Mouse (Mus musculus) urinary bladder, postnatal 25 days (tissue): ENCODE results near the gene Rapgef6.

ENCODE experiments used
- DNase-seq: peaks from one replicate; pipeline ENCODE4 v3.0.0; 2022; ENCODE audit warnings: low spot score

Gene Rapgef6

GRCm38 (mm10) chr11:54522529-54523430 lies at the start of gene Rapgef6:
TSS of gene Rapgef6 (plus strand) at chr11:54522847.
- DNase-seq = peak; percentile 99

GRCm38 (mm10) chr11:54478414-54478813 lies 44.2 kb upstream of the Rapgef6 start:
- no peak for DNase-seq

- no peak for DNase-seq
Observed at GRCm38 (mm10) chr11:54486041-54486440, 36.6 kb upstream of the Rapgef6 start.

- no peak for DNase-seq
Observed at GRCm38 (mm10) chr11:54491946-54492558, 30.6 kb upstream of the Rapgef6 start.

- DNase-seq = no peak
Observed at GRCm38 (mm10) chr11:54492559-54492958, 30.1 kb upstream of the Rapgef6 start.

- peak; percentile 39 for DNase-seq
Observed at GRCm38 (mm10) chr11:54499838-54500237, 22.8 kb upstream of the Rapgef6 start.

GRCm38 (mm10) chr11:54502546-54503245 lies 20.0 kb upstream of the Rapgef6 start:
- no peak for DNase-seq

GRCm38 (mm10) chr11:54513584-54513983 lies 9.1 kb upstream of the Rapgef6 start:
- no peak for DNase-seq

- no peak for DNase-seq
Observed at GRCm38 (mm10) chr11:54521927-54522528, 619 bp upstream of the Rapgef6 start.

- no peak for DNase-seq
Observed at GRCm38 (mm10) chr11:54523431-54524001, 869 bp downstream of the Rapgef6 start.

GRCm38 (mm10) chr11:54528002-54528401 lies 5.4 kb downstream of the Rapgef6 start:
- DNase-seq = no peak

- DNase-seq = peak; percentile 9
Observed at GRCm38 (mm10) chr11:54530391-54530790, 7.7 kb downstream of the Rapgef6 start.

- no peak for DNase-seq
Observed at GRCm38 (mm10) chr11:54530916-54531315, 8.3 kb downstream of the Rapgef6 start.

GRCm38 (mm10) chr11:54533834-54534233 lies 11.2 kb downstream of the Rapgef6 start:
- no peak for DNase-seq

- peak; percentile 79 for DNase-seq
Observed at GRCm38 (mm10) chr11:54534871-54535270, 12.2 kb downstream of the Rapgef6 start.

- DNase-seq = no peak
Observed at GRCm38 (mm10) chr11:54539031-54539430, 16.4 kb downstream of the Rapgef6 start.

- no peak for DNase-seq
Observed at GRCm38 (mm10) chr11:54539486-54539885, 16.8 kb downstream of the Rapgef6 start.

GRCm38 (mm10) chr11:54540328-54540727 lies 17.7 kb downstream of the Rapgef6 start:
- DNase-seq = no peak

GRCm38 (mm10) chr11:54542414-54542813 lies 19.8 kb downstream of the Rapgef6 start:
- no peak for DNase-seq

- no peak for DNase-seq
Observed at GRCm38 (mm10) chr11:54554970-54555369, 32.3 kb downstream of the Rapgef6 start.

- peak; percentile 10 for DNase-seq
Observed at GRCm38 (mm10) chr11:54562761-54563160, 40.1 kb downstream of the Rapgef6 start.

- no peak for DNase-seq
Observed at GRCm38 (mm10) chr11:54567959-54568358, 45.3 kb downstream of the Rapgef6 start.
